Mouse (Mus musculus) mammary gland, adult 2 months (tissue): ENCODE results near the gene Lpar5. TPM values are rescaled to one million over a fixed set of nuclear protein-coding genes. Genes with fewer than 3 reads are reported as not detected.

Source experiments
- polyA plus RNA-seq: library from polyadenylated mRNA; depleted of rRNA; stranded (reverse); fragments of >200 nt; gene quantifications from 2 replicates; pipeline ENCODE4 v1.2.3, GENCODE M21; 2012; ENCODE audit warnings: low replicate concordance; rRNA removed

Gene Lpar5
- 26.4 and 31.1 TPM in 2 replicates for polyA plus RNA-seq

GRCm38 (mm10) chr6:125067571-125067995 lies at the start of gene Lpar5:
TSS of gene Lpar5 (plus strand) at chr6:125067920.

GRCm38 (mm10) chr6:125039533-125040153 lies 28.1 kb upstream of the Lpar5 start, which contains the start of gene Ing4:
TSS of gene Ing4 (plus strand) at chr6:125039760.

GRCm38 (mm10) chr6:125049678-125050077 lies 18.0 kb upstream of the Lpar5 start, which contains the start of gene Acrbp:
TSS of gene Acrbp (plus strand) at chr6:125049689.

GRCm38 (mm10) chr6:125095391-125096278 lies 27.9 kb downstream of the Lpar5 start, which contains the start of gene Chd4:
TSS of gene Chd4 (plus strand) at chr6:125095981.

GRCm38 (mm10) chr6:125131302-125132156 lies 63.8 kb downstream of the Lpar5 start, which contains the start of gene Nop2:
TSS of gene Nop2 (plus strand) at chr6:125131909.

Other genes starting within 250 kb of the Lpar5 start
- gene Usp5, start 238.4 kb upstream of the Lpar5 start, polyA plus RNA-seq, result 84.8 and 98.1 TPM in 2 replicates
- 7.1 and 9.3 TPM in 2 replicates for gene Cdca3, start 238.4 kb upstream of the Lpar5 start, polyA plus RNA-seq
- gene Gnb3, start 227.6 kb upstream of the Lpar5 start, polyA plus RNA-seq, result 0.55 TPM in 1 of 2 replicates, not detected in the other
- 29.1 and 38.5 TPM in 2 replicates for gene P3h3, start 210.2 kb upstream of the Lpar5 start, polyA plus RNA-seq
- gene Gpr162, start 203.9 kb upstream of the Lpar5 start, polyA plus RNA-seq, result 1.3 and 2.7 TPM in 2 replicates
- 25.7 and 33.5 TPM in 2 replicates for gene Cd4, start 179.7 kb upstream of the Lpar5 start, polyA plus RNA-seq
- 9.6 and 17.2 TPM in 2 replicates for gene Lag3, start 156.2 kb upstream of the Lpar5 start, polyA plus RNA-seq
- gene Ptms, start 147.8 kb upstream of the Lpar5 start, polyA plus RNA-seq, result 1,592 and 1,640 TPM in 2 replicates
- gene Mlf2, start 136.5 kb upstream of the Lpar5 start, polyA plus RNA-seq, result 328 and 380 TPM in 2 replicates
- gene Cops7a, start 102.4 kb upstream of the Lpar5 start, polyA plus RNA-seq, result 176 and 323 TPM in 2 replicates
- 5.0 and 7.7 TPM in 2 replicates for gene Pianp, start 71.2 kb upstream of the Lpar5 start, polyA plus RNA-seq
- 61.5 and 67.0 TPM in 2 replicates for gene Zfp384, start 58.8 kb upstream of the Lpar5 start, polyA plus RNA-seq
- gene Ing4, start 28.2 kb upstream of the Lpar5 start, polyA plus RNA-seq, result 37.4 and 67.5 TPM in 2 replicates
- gene Acrbp, start 18.2 kb upstream of the Lpar5 start, polyA plus RNA-seq, result 29.9 and 38.8 TPM in 2 replicates
- 30.4 and 134 TPM in 2 replicates for gene Chd4, start 28.1 kb downstream of the Lpar5 start, polyA plus RNA-seq
- 15.3 and 15.5 TPM in 2 replicates for gene Nop2, start 64.0 kb downstream of the Lpar5 start, polyA plus RNA-seq
- 32.1 and 52.1 TPM in 2 replicates for gene Iffo1, start 77.3 kb downstream of the Lpar5 start, polyA plus RNA-seq
- 3,410 and 6,480 TPM in 2 replicates for gene Gapdh, start 98.5 kb downstream of the Lpar5 start, polyA plus RNA-seq
- 39.1 and 40.1 TPM in 2 replicates for gene Ncapd2, start 123.8 kb downstream of the Lpar5 start, polyA plus RNA-seq
- 46.4 and 62.9 TPM in 2 replicates for gene Mrpl51, start 123.9 kb downstream of the Lpar5 start, polyA plus RNA-seq
- 28.7 and 36.3 TPM in 2 replicates for gene Vamp1, start 147.6 kb downstream of the Lpar5 start, polyA plus RNA-seq
- 26.1 and 32.6 TPM in 2 replicates for gene Tapbpl, start 163.9 kb downstream of the Lpar5 start, polyA plus RNA-seq
- 61.3 and 95.2 TPM in 2 replicates for gene Cd27, start 169.1 kb downstream of the Lpar5 start, polyA plus RNA-seq
- 0.14 TPM in 1 of 2 replicates, not detected in the other for gene Tuba3a, start 218.1 kb downstream of the Lpar5 start, polyA plus RNA-seq
- gene Ltbr, start 246.0 kb downstream of the Lpar5 start, polyA plus RNA-seq, result 84.9 and 110 TPM in 2 replicates